Mouse (Mus musculus) heart, adult 10 weeks (tissue): ENCODE data around the gene Larp4b. TPM values are rescaled to one million over a fixed set of nuclear protein-coding genes. Genes with fewer than 3 reads are reported as not detected.

Experiments used
- polyA plus RNA-seq: library from polyadenylated mRNA; stranded (reverse); fragments of 350-450 nt; fragmentation: Illumina TruSeq; extraction: RNeasy Lipid Tissue Mini Kit (QIAGEN cat#74804); gene quantifications from one replicate; pipeline ENCODE4 v1.2.3, GENCODE M21; 2014; ENCODE audit warnings: low read depth, low replicate concordance

Gene Larp4b
- 39.0 TPM for polyA plus RNA-seq

GRCm38 (mm10) chr13:9093316-9094155 lies at the start of gene Larp4b:
Larp4b (plus strand) TSS chr13:9093881.

Other genes with a start within 250 kb of the Larp4b start
- 23.7 TPM for gene Wdr37, start 222.0 kb upstream of the Larp4b start, polyA plus RNA-seq
- gene Idi1, start 208.4 kb upstream of the Larp4b start, polyA plus RNA-seq: 9.1 TPM
- not detected for gene Gm9745, start 145.7 kb upstream of the Larp4b start, polyA plus RNA-seq
- not detected for gene Idi2, start 141.0 kb upstream of the Larp4b start, polyA plus RNA-seq
- 35.4 TPM for gene Gtpbp4, start 97.8 kb upstream of the Larp4b start, polyA plus RNA-seq
- 22.9 TPM for gene Dip2c, start 182.6 kb downstream of the Larp4b start, polyA plus RNA-seq